Mouse (Mus musculus): ENCODE results near the gene Aknad1. TPM values are rescaled to one million over a fixed set of nuclear protein-coding genes. Genes with fewer than 3 reads are reported as not detected.

The Aknad1 gene
- polyA plus RNA-seq, 1 experiment, result not detected

DNA sequence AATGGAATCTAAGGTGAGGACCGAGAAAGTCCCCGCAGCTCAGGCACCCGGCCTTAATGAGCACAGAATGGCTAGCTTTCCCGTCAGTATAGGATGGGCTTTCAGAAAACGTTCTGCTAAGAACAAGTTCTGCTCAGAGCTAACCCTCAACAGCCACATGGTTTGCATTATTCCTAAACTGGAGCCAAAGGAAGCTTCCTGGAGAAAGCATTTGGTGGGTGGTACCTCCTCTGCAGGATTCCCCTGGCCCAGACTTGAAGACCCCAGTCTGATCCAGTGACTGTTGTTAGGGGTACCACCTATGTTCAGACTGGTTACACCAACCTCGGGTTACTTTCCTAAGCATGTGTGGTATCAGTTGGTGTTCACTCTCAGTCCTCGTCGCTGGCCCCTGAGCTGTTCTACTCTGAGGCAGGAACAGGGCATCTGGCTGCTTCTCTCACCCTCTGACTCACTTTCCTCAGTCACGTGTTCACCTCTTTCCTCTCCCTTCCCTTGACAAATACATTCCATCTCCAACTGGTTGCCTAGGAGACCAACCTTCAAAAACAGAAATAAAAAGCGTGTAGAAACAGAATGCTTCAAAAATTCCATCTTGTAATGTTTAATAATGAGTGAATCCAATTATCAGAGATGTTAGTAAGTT lies 41.9 kb downstream of the Aknad1 start:
- H3K4me3 ChIP-seq (ENCODE audit: insufficient read depth, low read length), result no peak overlapping the region
- no peak overlapping the region for H3K27ac ChIP-seq (ENCODE audit: insufficient read depth, low read depth, low read length)
- H3K4me1 ChIP-seq (ENCODE audit: control insufficient read depth, insufficient read depth, low read length), result peaks cover 6% of the 10 kb centered on the region; the same call in 1 of the 2 replicates
- TF ChIP-seq POLR2A (IDR thresholded peaks at IDR 0.05; ENCODE audit: borderline replicate concordance, low read depth, low read length) (no peak), CTCF (IDR thresholded peaks at IDR 0.05; ENCODE audit: low read depth, low read length) (no peak)

DNA sequence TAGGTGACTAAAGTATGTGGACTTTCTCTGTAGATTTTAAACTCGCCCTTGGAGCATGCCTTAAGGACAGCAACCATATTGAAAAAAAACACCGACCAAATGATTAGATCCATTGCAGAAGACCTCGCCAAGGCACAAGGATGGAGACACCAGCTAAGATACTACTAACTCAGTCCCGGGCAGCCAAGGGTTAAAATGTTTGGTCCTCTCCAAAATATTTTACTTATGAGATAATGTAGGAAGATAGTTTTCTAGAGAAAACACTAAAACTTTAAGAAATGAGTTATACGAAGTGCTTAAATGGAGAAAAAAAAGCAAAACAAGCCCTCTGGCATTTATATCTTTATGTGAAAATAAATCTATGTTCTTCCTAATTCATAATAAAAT lies 42.4 kb downstream of the Aknad1 start:
- H3K4me3 ChIP-seq (ENCODE audit: insufficient read depth, low read length), result no peak overlapping the region
- TF ChIP-seq POLR2A (IDR thresholded peaks at IDR 0.05; ENCODE audit: borderline replicate concordance, low read depth, low read length) (no peak), CTCF (IDR thresholded peaks at IDR 0.05; ENCODE audit: low read depth, low read length) (no peak)
- peaks cover 6% of the 10 kb centered on the region; the same call in 1 of the 2 replicates for H3K4me1 ChIP-seq (ENCODE audit: control insufficient read depth, insufficient read depth, low read length)
- H3K27ac ChIP-seq (ENCODE audit: insufficient read depth, low read depth, low read length), result no peak overlapping the region

DNA sequence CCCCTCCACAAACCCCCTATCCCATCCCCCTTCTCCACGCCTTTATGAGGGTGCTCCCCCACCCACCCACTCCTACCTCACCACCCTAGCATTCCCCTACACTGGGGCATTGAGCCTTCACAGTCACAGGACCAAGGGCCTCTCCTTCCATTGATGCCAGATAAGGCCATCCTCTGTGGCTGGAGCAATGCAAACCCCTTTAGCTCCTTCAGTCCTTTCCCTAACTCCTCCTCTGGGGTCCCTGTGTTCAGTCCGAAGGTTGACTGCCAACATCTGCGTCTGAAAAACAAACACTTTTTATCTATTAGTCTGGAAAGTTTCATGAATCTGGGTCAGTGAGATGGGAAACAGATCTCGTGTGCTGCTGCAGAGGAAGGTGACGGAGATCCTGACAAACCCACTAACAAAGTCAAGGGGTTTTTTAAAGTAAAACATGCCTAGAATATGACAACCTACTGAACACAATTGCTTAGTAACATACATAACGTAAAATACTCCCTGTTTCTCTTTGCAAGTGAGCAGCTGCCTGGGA lies 43.0 kb downstream of the Aknad1 start:
- Histone ChIP-seq H3K4me1 (ENCODE audit: control insufficient read depth, insufficient read depth, low read length) (peaks cover 6% of the 10 kb centered on the region; the same call in 1 of the 2 replicates), H3K27ac (ENCODE audit: insufficient read depth, low read depth, low read length) (no peak overlapping the region), H3K4me3 (ENCODE audit: insufficient read depth, low read length) (no peak overlapping the region)
- TF ChIP-seq POLR2A (IDR thresholded peaks at IDR 0.05; ENCODE audit: borderline replicate concordance, low read depth, low read length) (no peak), CTCF (IDR thresholded peaks at IDR 0.05; ENCODE audit: low read depth, low read length) (no peak)

DNA sequence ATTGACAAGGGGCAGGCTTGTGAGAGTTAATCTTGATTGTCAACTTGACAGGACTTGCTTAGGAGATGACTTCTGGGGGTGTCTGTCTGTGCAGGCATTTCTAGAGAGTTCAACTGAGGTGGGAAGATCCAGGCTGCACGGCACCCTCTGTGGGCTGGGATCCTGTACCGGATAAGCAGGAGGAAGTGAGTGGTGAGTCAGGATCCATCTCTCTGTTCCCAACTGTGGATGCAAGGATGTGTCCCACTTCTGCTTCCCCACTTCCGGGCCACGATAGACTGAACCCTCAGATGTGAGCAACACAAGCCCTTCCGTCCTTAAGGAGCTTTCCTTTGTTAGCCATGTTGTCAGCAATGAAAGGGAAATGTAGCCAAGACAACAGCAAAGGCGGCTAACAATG lies 47.1 kb downstream of the Aknad1 start:
- H3K27ac ChIP-seq (ENCODE audit: insufficient read depth, low read depth, low read length), result no peak overlapping the region
- H3K4me3 ChIP-seq (ENCODE audit: insufficient read depth, low read length), result no peak overlapping the region
- TF ChIP-seq POLR2A (IDR thresholded peaks at IDR 0.05; ENCODE audit: borderline replicate concordance, low read depth, low read length), result no peak
- peaks cover under 1% of the 10 kb centered on the region; the same call in 1 of the 2 replicates for H3K4me1 ChIP-seq (ENCODE audit: control insufficient read depth, insufficient read depth, low read length)

DNA sequence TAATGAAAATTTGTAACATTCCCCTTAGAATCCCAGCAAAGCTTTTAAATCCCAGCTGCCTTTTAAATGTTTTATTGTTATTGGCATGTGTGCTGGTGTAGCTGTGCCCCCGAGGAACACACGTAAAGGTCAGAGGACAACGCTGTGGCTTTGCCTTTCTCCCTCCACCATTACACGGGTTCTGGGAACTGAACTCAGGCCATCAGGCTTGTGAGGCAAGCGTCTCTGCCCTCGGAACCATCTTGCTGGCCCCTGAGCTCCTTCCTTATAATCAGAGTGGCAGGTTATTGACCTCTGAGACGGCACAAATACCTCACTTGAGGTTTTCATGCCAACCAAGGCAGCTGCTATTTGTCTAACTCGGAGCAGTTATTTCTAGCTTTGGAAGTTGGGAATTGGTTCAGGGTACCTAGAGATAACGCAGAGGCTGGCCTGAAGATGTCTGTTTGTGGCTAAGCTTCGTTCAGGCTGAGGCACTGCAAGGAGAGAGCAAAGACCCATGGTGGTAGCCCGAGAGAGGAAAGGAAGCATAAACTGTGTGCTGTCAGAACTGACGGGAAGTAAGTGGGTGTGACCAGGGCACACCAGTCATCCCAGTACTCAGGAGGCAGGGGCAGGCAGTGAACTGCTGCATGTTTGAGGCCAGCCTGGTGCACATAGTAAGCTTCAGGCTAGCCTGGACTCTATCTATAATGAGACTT lies 48.4 kb downstream of the Aknad1 start:
- no peak for TF ChIP-seq POLR2A (IDR thresholded peaks at IDR 0.05; ENCODE audit: borderline replicate concordance, low read depth, low read length)
- no peak for TF ChIP-seq CTCF (IDR thresholded peaks at IDR 0.05; ENCODE audit: low read depth, low read length)
- Histone ChIP-seq H3K4me3 (ENCODE audit: insufficient read depth, low read length) (no peak overlapping the region), H3K4me1 (ENCODE audit: control insufficient read depth, insufficient read depth, low read length) (no peaks in the 10 kb centered on the region), H3K27ac (ENCODE audit: insufficient read depth, low read depth, low read length) (no peak overlapping the region)

DNA sequence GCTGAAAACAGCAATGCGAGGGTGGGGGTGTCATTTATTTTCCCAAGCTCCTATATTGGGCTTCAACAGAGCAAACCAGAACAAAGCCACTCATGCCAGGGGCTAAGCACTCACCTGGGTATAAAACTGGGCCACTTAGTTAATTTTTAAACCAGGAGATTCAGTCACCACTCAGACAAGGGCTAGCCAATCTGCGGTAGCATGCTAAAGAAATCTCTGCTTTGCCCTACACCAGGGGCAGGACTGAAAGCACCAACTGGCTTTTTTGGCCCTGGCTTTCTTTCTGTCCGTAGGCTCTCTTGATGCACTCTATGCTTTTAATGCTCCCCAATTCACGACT lies 49.0 kb downstream of the Aknad1 start:
- TF ChIP-seq CTCF (IDR thresholded peaks at IDR 0.05; ENCODE audit: low read depth, low read length) (no peak), POLR2A (IDR thresholded peaks at IDR 0.05; ENCODE audit: borderline replicate concordance, low read depth, low read length) (no peak)
- Histone ChIP-seq H3K4me3 (ENCODE audit: insufficient read depth, low read length) (no peak overlapping the region), H3K4me1 (ENCODE audit: control insufficient read depth, insufficient read depth, low read length) (no peaks in the 10 kb centered on the region), H3K27ac (ENCODE audit: insufficient read depth, low read depth, low read length) (no peak overlapping the region)

DNA sequence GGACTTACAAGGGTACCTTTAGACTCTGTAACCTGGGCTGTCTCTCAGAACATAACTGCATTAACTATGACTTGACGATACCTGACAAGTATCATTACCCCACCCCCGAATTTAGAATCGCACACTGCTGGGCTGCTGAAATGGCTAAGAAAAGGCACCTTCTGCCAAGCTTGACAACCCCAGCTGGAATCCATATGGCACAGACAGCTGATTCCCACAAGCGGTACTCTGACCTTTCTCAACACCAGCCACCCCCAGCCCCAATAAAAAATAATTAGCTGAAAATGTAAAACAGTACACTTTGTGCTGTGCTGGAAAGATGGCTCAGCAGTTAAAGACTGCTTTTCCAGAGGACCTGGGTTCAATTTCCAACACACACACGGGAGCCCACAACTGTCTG lies 49.8 kb downstream of the Aknad1 start:
- no peaks in the 10 kb centered on the region for H3K4me1 ChIP-seq (ENCODE audit: control insufficient read depth, insufficient read depth, low read length)
- TF ChIP-seq POLR2A (IDR thresholded peaks at IDR 0.05; ENCODE audit: borderline replicate concordance, low read depth, low read length), result no peak
- TF ChIP-seq CTCF (IDR thresholded peaks at IDR 0.05; ENCODE audit: low read depth, low read length), result no peak
- no peak overlapping the region for H3K4me3 ChIP-seq (ENCODE audit: insufficient read depth, low read length)
- no peak overlapping the region for H3K27ac ChIP-seq (ENCODE audit: insufficient read depth, low read depth, low read length)

DNA sequence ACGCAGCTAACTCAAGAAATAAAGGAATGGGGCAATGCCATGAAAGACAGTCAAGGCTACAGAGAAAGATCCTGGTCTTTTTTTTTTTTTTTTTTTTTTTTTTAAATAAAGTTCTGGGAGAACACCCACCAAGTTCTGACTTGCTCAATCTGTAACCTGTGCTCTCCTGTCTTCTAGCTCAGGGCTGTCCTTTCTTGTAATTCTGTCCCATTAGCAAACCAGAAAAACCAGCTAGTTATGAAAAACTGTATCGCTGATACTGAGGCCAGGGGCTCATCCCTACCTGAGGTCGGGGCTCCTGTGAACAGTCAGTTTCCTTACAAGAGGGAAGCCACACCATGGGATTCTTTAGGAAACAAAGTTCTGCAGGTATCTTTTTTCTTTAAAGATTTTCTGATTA lies 51.0 kb downstream of the Aknad1 start:
- TF ChIP-seq CTCF (IDR thresholded peaks at IDR 0.05; ENCODE audit: low read depth, low read length) (no peak), POLR2A (IDR thresholded peaks at IDR 0.05; ENCODE audit: borderline replicate concordance, low read depth, low read length) (no peak)

DNA sequence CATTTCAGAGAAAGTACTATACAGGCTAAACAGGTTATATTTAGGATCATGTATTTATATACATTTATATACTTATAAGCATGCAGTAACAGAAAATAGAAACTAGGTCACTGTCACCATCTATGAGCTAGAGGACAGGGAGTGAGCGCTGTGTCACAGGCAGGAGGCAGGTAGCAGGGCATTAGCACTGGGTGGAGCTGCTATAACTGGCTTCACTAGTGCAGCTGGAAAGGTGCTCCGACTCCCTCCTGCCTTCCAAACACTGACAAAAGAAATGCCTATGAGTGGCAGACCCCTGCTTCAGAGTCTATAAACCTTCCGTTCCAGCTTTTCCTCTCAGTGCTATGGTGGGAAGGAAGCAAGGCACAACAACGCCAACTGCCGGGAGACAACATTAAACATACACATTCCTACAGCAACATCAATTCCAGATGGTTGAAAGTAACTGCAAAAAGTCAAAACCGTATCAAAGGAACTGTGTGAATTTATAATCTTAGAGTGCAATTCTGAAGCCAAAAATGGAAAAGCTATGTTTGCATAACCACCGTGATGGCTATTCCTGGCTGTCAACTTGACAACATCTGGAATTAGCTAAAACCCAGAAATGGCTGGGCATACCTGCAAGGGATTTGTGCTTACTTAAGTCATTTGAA lies 51.7 kb downstream of the Aknad1 start:
- no peak for TF ChIP-seq CTCF (IDR thresholded peaks at IDR 0.05; ENCODE audit: low read depth, low read length)
- no peak for TF ChIP-seq POLR2A (IDR thresholded peaks at IDR 0.05; ENCODE audit: borderline replicate concordance, low read depth, low read length)
- Histone ChIP-seq H3K27ac (ENCODE audit: insufficient read depth, low read depth, low read length) (no peak overlapping the region), H3K4me1 (ENCODE audit: control insufficient read depth, insufficient read depth, low read length) (peaks cover 7% of the 10 kb centered on the region), H3K4me3 (ENCODE audit: insufficient read depth, low read length) (no peak overlapping the region)

More for the DNA sequence above, 51.0 kb downstream of the Aknad1 start:
- Histone ChIP-seq H3K4me1 (ENCODE audit: control insufficient read depth, insufficient read depth, low read length) (peaks cover under 1% of the 10 kb centered on the region), H3K27ac (ENCODE audit: insufficient read depth, low read depth, low read length) (no peak overlapping the region), H3K4me3 (ENCODE audit: insufficient read depth, low read length) (no peak overlapping the region)

DNA sequence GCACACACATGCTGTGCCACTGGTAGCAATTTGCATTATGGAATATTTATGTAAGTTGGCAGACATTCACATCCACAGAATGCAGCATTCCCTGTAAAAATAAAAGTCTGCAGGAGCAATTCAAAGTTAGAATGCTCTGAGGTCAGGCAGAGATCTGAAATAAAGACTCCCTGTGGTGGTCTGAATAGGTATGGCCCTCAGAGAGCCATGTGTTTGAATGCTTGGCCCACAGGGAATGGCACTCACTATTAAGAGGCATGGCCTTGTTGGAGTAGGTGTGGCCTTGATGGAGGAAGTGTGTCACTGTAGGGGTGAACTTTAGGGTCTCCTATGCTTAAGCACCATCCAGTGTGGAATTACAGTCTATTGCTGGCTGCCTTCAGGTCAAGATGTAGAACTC lies 53.0 kb downstream of the Aknad1 start:
- H3K4me1 ChIP-seq (ENCODE audit: control insufficient read depth, insufficient read depth, low read length), result peaks cover 18% of the 10 kb centered on the region
- H3K27ac ChIP-seq (ENCODE audit: insufficient read depth, low read depth, low read length), result no peak overlapping the region
- no peak overlapping the region for H3K4me3 ChIP-seq (ENCODE audit: insufficient read depth, low read length)
- TF ChIP-seq POLR2A (IDR thresholded peaks at IDR 0.05; ENCODE audit: borderline replicate concordance, low read depth, low read length) (no peak), CTCF (IDR thresholded peaks at IDR 0.05; ENCODE audit: low read depth, low read length) (no peak)

Measured in bone marrow macrophage, adult 2 months (primary cell).